Mouse (Mus musculus) cortical plate, adult 2 months (tissue): ENCODE data around the gene Cacna1s.

Experiments
- CTCF ChIP-seq: fragments of 200-500 bp; IDR thresholded peaks from 2 replicates; pipeline ENCODE4 v1.5.1; 2011; ENCODE audit warnings: mild to moderate bottlenecking, control low read depth, low read length; ENCODE audit not compliant: insufficient read depth; ENCODE audit errors: extremely low read depth
- POLR2A ChIP-seq: fragments of 200-500 bp; IDR thresholded peaks from 2 replicates; pipeline ENCODE4 v1.6.1; 2011; ENCODE audit warnings: mild to moderate bottlenecking, low read length, control low read depth; ENCODE audit not compliant: insufficient read depth; ENCODE audit errors: extremely low read depth

- no peak for TF ChIP-seq CTCF
- no peak for TF ChIP-seq POLR2A
Observed at GRCm38 (mm10) chr1:136051013-136051315, 1.6 kb upstream of the Cacna1s start.
